Mouse (Mus musculus) urinary bladder, postnatal 36 days (tissue): ENCODE data around the gene Atat1.

Experiments
- DNase-seq, 2 experiments: peaks; one replicate each; pipeline ENCODE4 v3.0.0; 2022; ENCODE audit warnings: low spot score in 2 of 2, mixed read lengths in 1 of 2

Atat1 gene

DNA sequence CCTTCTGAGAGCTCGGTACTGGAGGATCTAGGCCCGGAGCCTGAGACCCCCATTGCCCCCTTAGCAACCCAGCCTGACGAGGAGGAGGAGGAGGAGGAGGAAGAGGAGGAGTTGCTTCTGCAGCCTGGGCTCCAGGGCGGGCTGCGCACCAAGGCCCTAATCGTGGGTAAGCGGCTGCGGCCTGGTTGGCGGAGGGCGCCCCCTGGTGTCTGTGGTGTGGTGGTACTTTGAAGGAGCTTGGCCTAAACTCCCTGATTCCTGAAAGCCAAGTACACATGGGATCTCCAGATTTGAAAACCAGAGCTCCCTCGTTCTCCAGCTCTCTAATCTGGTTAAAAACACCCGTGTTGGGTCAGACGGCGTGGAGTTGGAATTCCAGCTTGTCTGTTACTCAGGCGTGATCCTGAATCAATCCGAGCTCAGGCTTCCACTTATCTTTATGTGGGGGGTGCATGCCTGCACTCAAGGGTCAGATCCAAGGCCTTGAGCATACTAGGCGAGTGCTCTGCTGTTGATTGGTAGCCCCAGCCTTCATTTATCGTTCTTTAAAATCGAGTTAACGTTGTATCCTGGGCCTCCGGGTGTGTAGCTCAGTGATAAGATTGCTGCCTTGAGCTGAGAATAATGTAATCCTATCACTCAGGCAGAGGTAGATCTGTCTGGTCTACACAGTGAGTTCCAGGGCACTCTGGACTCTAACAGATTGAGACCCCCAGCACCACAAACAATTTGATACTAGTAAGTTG is 35.9 kb downstream of the Atat1 start:
- DNase-seq, result peak; percentile 84 to 89

- no peak for DNase-seq
Measured at GRCm38 (mm10) chr17:35870884-35871696, 38.8 kb downstream of the Atat1 start.

DNA sequence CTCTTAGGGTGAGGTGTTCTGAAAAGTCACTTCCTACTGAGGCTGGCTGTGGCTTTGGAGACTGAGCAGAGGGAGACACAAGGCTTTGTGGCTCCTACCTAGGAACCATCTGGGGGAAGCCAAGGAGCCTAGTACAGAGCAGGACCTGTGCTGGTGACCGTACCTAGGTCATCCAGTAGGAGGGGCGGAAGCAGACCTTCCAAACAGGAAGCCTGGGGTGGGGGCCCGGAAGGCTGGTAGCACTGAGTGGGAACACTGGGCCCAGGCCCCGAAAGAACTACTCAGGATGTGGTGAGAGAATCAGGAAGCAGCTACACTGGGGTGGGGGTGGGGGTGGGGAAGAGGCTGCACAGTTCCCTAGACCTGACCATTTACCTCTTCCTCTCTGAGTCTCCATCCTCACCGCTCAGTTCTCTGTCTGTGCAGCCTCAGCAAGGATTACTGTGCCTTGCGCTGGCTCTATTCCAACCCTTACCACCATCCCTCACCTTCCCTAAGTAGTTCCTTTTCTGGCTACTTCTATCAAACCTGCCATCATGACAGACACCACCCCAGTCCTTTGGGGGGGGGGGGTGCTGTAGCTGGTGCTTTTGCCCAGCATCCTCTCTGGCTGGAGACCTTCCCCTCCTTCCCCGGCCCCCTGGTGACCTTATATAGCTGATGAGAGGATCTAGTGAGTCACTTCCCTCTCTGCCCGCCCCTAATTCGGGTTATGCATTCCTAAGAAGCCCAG is 39.6 kb downstream of the Atat1 start:
- peak; percentile 23 to 54 for DNase-seq

- peak; percentile 23 to 50 for DNase-seq
Measured at GRCm38 (mm10) chr17:35869346-35870067, 40.4 kb downstream of the Atat1 start.

GRCm38 (mm10) chr17:35868961-35869345 is 40.9 kb downstream of the Atat1 start:
- no peak for DNase-seq

GRCm38 (mm10) chr17:35868165-35868820 is 41.6 kb downstream of the Atat1 start:
- no peak for DNase-seq

GRCm38 (mm10) chr17:35866911-35867890 is 42.7 kb downstream of the Atat1 start:
- peak; percentile 20 to 39 for DNase-seq

DNA sequence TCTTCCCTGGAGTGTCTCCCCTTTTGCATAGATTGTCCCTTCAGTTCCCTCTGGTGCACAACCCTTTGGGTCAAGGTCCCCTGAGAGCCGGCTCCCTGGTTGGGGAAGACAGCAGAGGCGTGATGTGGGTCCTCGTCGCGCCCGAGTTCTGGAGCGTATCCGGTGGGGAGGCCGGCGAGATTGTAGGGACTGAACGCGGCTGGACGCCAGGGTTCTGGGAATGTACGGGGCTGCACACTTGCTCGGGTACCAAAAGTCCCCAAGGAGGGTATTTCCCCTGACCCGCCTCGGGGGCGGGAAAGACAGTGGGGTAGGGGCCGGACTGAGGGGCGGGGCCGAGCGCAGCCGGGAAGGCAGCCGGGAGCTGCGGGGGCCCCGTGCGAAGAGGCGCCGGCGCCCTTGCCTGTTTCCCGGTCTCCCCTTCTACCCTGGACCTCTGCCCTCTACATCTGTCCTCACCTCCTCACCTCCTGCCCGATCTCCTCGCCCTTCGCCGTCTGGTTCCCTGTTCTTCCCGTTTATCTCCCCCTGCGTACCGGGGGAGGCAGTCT is 43.5 kb downstream of the Atat1 start:
- peak; percentile 42 to 68 for DNase-seq

DNA sequence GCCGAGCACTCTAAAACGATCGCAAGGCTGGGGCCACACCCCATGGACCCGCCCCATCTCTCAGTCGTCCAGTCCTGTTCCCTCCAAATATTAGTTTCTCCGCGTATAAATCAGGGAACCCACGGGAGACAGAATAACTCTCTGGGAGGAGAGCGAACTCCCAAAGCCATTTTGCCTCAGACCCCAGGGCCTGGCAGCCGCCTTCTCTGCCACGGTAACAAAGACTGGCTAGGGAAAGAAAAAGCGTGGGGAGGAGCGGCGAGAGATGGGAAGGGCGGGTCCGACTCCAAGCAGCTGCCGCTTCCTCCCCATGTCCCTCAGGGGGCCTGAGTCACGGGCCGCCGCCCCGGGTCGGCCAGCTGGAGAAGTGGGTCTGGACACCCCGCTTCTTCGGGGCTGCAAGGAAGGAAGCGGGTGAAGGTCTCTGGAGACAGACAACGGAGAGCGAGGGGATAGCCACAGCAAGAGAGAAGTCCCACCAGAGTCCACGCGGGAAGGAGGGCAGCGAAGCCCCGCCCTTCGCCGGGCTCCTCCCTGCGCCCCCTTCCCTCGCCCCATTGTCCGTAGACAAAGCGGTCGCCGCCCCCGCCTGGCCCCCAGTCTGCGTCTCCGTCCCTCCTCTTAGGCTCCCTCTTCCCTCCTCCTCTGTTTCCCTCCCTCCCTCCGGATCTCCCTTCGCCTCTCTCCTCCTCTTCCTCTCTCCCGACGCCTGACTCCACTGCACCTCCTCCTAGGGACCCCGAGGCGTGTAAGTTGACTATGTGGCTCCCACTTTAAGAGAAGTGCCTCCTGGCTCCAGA is 44.2 kb downstream of the Atat1 start, which contains the start of gene Ppp1r18:
TSS of gene Ppp1r18 (plus strand) at position 113 of the 800 bp plus-strand sequence.
- peak; percentile 49 to 67 for DNase-seq

- DNase-seq, result no peak
Measured at GRCm38 (mm10) chr17:35864832-35865353, 45.0 kb downstream of the Atat1 start.

DNA sequence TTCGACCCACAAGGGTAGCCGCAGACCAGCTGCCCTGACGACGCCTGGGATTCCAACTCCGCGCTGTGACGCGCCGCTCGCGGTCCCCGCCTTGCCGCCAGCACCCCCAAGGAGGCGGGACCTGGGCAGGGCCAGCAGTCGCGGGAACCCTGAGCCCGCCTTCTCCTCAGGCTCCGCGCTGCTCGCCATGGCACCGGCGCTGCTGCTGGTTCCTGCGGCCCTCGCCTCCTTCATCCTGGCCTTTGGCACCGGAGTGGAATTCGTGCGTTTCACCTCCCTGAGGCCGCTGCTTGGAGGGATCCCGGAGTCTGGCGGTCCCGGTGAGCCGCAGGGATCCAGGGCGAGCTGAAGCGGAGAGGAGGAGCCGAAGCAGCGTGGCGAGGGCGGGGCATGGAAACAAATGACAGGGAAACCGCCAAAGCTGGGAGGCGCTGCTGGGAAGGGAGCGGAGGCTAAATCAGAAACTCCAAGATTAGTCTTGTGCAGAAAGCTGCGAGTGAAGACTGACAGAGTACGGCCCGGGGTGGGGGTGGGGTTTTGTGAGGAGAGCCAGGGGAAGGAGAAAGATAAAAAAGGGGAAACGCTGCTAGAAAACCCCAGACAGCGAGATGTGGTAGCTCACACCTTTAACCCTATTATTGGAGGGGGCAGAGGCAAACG is 48.5 kb downstream of the Atat1 start, which contains the start of gene Nrm:
TSS of gene Nrm (plus strand) at position 121 of the 660 bp plus-strand sequence.
- peak; percentile 89 to 92 for DNase-seq

GRCm38 (mm10) chr17:35860831-35861197 is 49.1 kb downstream of the Atat1 start:
- no peak for DNase-seq

- no peak for DNase-seq
Measured at GRCm38 (mm10) chr17:35859835-35860234, 50.0 kb downstream of the Atat1 start.

GRCm38 (mm10) chr17:35859371-35859770 is 50.5 kb downstream of the Atat1 start:
- DNase-seq, result no peak

- no peak for DNase-seq
Measured at GRCm38 (mm10) chr17:35850974-35851373, 58.9 kb downstream of the Atat1 start.

DNA sequence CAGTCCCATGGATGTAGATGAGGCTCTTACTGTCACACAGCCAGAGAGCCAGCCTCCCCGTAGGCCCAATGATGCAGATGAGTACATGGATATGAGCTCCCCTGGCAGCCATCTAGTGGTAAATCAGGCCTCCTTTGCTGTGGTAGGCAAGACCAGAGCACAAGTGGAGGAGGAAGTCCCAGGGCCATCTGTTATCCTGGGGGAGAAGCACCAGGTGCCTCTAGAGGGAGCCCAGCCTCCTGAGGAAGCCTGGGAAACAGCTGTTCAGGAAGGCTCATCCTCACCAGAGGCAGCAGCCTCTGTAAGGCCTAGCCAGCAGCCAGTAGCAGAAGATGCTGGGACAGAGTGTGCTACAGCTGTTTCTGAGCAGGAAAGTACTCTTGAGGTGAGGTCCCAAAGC is 61.8 kb downstream of the Atat1 start:
- no peak for DNase-seq
